8 mouse cellular contexts compared by ENCODE assay signal in genomic region chr12:79347643-79348042, GRCm38 (mm10). TPM values are rescaled to one million over a fixed set of nuclear protein-coding genes. Genes with fewer than 3 reads are reported as not detected.
A peak's percentile ranks its signal among the peaks of the same experiment; 100 is the strongest.
DNase-seq lines count a peak whose midpoint lies in the region; ATAC-seq lines count a peak whose summit lies in the region.

No protein-coding gene starts in this region.

- peak; percentile 55 for DNase-seq in ovary, postnatal 14 days (ENCODE audit: low spot score)
- no peak for DNase-seq in ovary, postnatal 10 days (ENCODE audit: low spot score)
- DNase-seq in cerebellum, adult 9-10 months = peak; percentile 72
- DNase-seq in induced T-regulatory cell, adult 2 months (ENCODE audit: low read depth) = peak; percentile 78
- DNase-seq in left cerebral cortex, adult 18-20 months (ENCODE audit: low spot score in 2 of 2) = peak; percentile 33 to 58
- DNase-seq in spleen, postnatal 10 days (ENCODE audit: low spot score in 2 of 2) = peak; percentile 30 to 65

- ATAC-seq in frontal cortex, adult (ENCODE audit: low TSS enrichment) = peak; percentile 95
- peak; percentile 69 for ATAC-seq in megakaryocyte-erythroid progenitor cell, adult 5-6 weeks (replicated peaks; ENCODE audit: low FRiP score, low TSS enrichment, poor library complexity, severe bottlenecking)

RNA-seq across cellular contexts. Expression of gene Rad51b, which starts 50.6 kb away (rescaled TPM):
- total RNA-seq in left cerebral cortex, adult 18-20 months (2021) = under 1 TPM; 0.23 to 0.26 TPM
- total RNA-seq in megakaryocyte-erythroid progenitor cell, adult 5-6 weeks (2014; fragmentation: Nextera tagmentation) = 13.5 and 20.9 TPM in 2 replicates
- 9.4 and 10.0 TPM in 2 replicates for total RNA-seq in megakaryocyte-erythroid progenitor cell, adult 5-6 weeks (2017)

RNA-seq across cellular contexts. Expression of gene Zfyve26, which starts 51.5 kb away (rescaled TPM):
- 10 to 100 TPM; 27.6 to 27.9 TPM for total RNA-seq in left cerebral cortex, adult 18-20 months (2021)
- 27.5 and 28.6 TPM in 2 replicates for total RNA-seq in megakaryocyte-erythroid progenitor cell, adult 5-6 weeks (2014; fragmentation: Nextera tagmentation)
- 16.4 and 22.3 TPM in 2 replicates for total RNA-seq in megakaryocyte-erythroid progenitor cell, adult 5-6 weeks (2017)

Comparison
In these comparisons a context has a peak if more than half of its experiments do, and no peak if none do; other contexts are left out.
1. RNA of gene Rad51b, which starts 50.6 kb away (total RNA-seq): 9.4 to 20.9 TPM in megakaryocyte-erythroid progenitor cell, adult 5-6 weeks; 0.23 to 0.26 TPM in left cerebral cortex, adult 18-20 months; every median in the first group is over 4 times any median in the second.